Mouse (Mus musculus) megakaryocyte, embryonic 14.5 days (primary cell): ENCODE measurements around the gene Men1.

Experiments
- FLI1 ChIP-seq: IDR thresholded peaks from 2 replicates; pipeline ENCODE4 v1.6.1; 2012; ENCODE audit warnings: low read length, inconsistent platforms, mixed read lengths
- GATA1 ChIP-seq: IDR thresholded peaks from 3 replicates; pipeline ENCODE4 v1.6.1; 2012; ENCODE audit warnings: mixed read lengths, low read length, inconsistent platforms, borderline replicate concordance

DNA sequence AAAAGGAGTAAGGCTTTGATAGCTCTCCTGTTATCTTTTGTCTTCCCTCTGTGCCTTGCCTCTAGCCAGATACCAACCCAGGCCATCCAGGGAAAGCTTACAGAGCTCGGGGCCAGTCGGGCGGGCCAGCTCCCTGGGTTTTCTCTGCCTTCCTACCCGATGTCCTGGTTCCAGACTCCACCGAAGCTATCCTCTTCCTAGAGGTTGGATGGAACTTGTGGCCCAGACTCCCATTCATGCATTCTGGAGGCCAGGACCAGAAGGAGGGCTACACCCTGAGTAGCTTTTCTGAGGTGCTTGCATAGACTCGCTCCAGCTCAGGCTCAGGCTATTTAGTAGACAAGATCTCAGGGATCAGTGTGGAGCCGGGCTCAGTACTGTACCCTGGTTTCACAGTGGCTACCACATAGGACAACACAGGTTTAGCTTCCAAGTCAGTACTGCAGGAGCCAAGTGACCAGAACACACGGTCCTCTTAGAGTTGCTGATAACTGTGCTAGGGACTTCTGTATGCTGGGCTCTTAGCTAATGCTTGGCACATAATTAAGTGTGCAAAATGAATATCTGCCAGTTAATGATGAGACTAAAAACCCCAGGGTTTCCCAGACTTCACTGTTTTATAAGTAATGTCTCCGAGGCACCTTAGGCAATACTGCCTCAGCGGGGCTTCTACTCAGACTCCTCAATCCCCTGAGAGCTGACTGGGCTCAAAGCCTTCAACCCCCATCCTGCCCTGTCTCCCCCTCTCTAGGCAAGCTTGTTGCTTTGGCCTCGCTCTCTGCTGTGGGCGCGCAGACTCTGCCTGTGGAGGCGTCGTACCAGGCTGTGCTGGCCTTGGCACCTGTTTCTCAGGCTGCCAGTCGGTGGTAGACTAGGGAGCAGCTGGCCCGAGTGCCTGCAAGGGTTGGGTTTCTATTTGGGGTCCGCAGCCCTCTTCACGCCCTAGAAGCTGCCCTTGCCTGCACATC, 48.1 kb upstream of the Men1 start:
- TF ChIP-seq GATA1 (no peak), FLI1 (no peak)
